Mouse (Mus musculus) kidney, adult 11 months (tissue): ENCODE results near the gene Rrp1.
A peak's percentile ranks its signal among the peaks of the same experiment; 100 is the strongest.
"Not testable (repeated sequence)": the region's sequence is repeated elsewhere in the genome, so short reads cannot be mapped to it uniquely, and the experiment has no call there.

Source experiments
- DNase-seq: peaks from one replicate; pipeline ENCODE4 v3.0.0; 2022

Rrp1 gene

GRCm38 (mm10) chr10:78422614-78423013 is 9.8 kb upstream of the Rrp1 start:
- no peak for DNase-seq

- DNase-seq: no peak
Measured at GRCm38 (mm10) chr10:78420929-78421328, 8.1 kb upstream of the Rrp1 start.

- DNase-seq: no peak
Measured at GRCm38 (mm10) chr10:78418791-78419190, 5.9 kb upstream of the Rrp1 start.

- no peak for DNase-seq
Measured at GRCm38 (mm10) chr10:78417888-78418287, 5.0 kb upstream of the Rrp1 start.

GRCm38 (mm10) chr10:78414936-78415335 is 2.1 kb upstream of the Rrp1 start:
- not testable (repeated sequence) for DNase-seq

GRCm38 (mm10) chr10:78413152-78413520 is 293 bp upstream of the Rrp1 start:
- DNase-seq: no peak

- DNase-seq: no peak
Measured at GRCm38 (mm10) chr10:78411851-78412250, 992 bp downstream of the Rrp1 start.

- no peak for DNase-seq
Measured at GRCm38 (mm10) chr10:78409035-78409788, 3.6 kb downstream of the Rrp1 start.

- no peak for DNase-seq
Measured at GRCm38 (mm10) chr10:78407132-78407531, 5.7 kb downstream of the Rrp1 start.

GRCm38 (mm10) chr10:78406152-78406551 is 6.7 kb downstream of the Rrp1 start:
- no peak for DNase-seq

- no peak for DNase-seq
Measured at GRCm38 (mm10) chr10:78402301-78402922, 10.4 kb downstream of the Rrp1 start.

- no peak for DNase-seq
Measured at GRCm38 (mm10) chr10:78401127-78401526, 11.7 kb downstream of the Rrp1 start.

- DNase-seq: no peak
Measured at GRCm38 (mm10) chr10:78399090-78399657, 13.7 kb downstream of the Rrp1 start.

GRCm38 (mm10) chr10:78396625-78396885 is 16.3 kb downstream of the Rrp1 start:
- no peak for DNase-seq

- DNase-seq: peak; percentile 86
Measured at GRCm38 (mm10) chr10:78395819-78396624, 16.8 kb downstream of the Rrp1 start.

GRCm38 (mm10) chr10:78395377-78395776 is 17.5 kb downstream of the Rrp1 start:
- no peak for DNase-seq

GRCm38 (mm10) chr10:78392072-78392471 is 20.8 kb downstream of the Rrp1 start:
- peak; percentile 69 for DNase-seq

- no peak for DNase-seq
Measured at GRCm38 (mm10) chr10:78390982-78391470, 21.8 kb downstream of the Rrp1 start.

GRCm38 (mm10) chr10:78388216-78388980 is 24.4 kb downstream of the Rrp1 start:
- no peak for DNase-seq

- no peak for DNase-seq
Measured at GRCm38 (mm10) chr10:78385520-78385919, 27.3 kb downstream of the Rrp1 start.

GRCm38 (mm10) chr10:78383567-78383966 is 29.3 kb downstream of the Rrp1 start:
- no peak for DNase-seq

- no peak for DNase-seq
Measured at GRCm38 (mm10) chr10:78378516-78378915, 34.3 kb downstream of the Rrp1 start.
